Mouse (Mus musculus): Measurements from ENCODE around the gene Itgb8. TPM values are rescaled to one million over a fixed set of nuclear protein-coding genes. Genes with fewer than 3 reads are reported as not detected.

Itgb8 gene
- polyA plus RNA-seq, 2 experiments from 2014 or later, result 21.4 to 28.0 TPM

DNA sequence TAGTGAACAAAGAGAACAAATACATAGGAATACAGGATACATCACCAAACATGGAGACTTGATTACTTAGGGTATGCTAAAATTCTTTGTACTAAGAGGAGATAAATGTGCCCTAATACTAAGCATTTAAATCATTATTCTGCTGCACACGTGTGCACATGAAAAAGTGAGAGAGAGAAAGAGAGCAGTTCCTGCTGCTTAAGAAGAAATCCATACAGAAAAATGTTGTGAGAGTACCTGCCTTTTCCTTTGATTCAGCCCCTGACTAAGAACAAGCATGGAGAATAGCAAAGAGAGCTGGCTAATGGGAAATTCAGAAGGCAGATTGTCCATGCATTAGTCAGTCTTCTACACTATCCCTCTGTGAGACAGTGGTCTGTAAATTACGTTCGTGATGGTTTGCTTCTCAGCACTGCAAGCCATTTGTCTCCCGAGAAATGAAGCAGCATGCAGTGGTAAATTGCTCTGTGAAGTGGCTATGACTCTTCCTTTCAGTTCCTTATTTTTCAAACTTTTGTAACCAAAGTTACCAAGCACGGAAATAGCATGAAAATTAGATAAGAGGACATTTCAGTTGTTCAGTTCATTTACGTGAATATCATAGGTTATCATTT is 125.0 kb downstream of the Itgb8 start:
- ATAC-seq, result no peak

DNA sequence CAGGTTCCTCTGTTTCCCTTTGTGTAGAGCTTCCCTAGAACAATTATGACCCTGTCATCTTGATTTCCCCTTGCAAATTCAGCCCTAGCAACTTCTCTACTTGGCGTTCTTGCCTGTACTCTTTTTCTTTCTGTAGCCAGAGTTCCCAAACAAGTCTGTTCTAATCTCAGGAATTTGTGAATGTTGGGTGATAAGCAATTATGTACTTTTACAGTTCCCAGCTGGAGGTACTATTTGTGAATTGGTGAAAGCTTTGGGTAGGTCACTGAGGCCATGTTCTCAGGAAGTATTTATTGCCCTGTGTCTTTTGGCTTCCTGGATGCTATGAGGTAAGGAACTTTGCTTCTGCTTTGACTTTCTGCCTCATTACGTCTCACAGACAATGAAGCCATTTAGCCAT is 128.5 kb downstream of the Itgb8 start:
- ATAC-seq, result no peak

Other genes starting within 250 kb of the Itgb8 start
- not detected for gene Macc1, start 75.5 kb upstream of the Itgb8 start, polyA plus RNA-seq (2017; shearing (Covaris generic))